Comparison of ENCODE assay signal across 7 mouse cellular contexts in genomic region chr11:20544376-20544775, GRCm38 (mm10). TPM values are rescaled to one million over a fixed set of nuclear protein-coding genes. Genes with fewer than 3 reads are reported as not detected.
DNase-seq lines count a peak whose midpoint lies in the region; ATAC-seq and TF ChIP-seq lines count a peak whose summit lies in the region.

No protein-coding gene starts in this region.

- no peak for ATAC-seq in lung, embryonic 14.5 days (ENCODE audit: insufficient read depth)
- no peak for ATAC-seq in forebrain, embryonic 12.5 days (ENCODE audit: low FRiP score)
- no peak for ATAC-seq in limb, embryonic 14.5 days (ENCODE audit: low FRiP score, low read depth)
- no peak for ATAC-seq in stomach, embryonic 15.5 days (ENCODE audit: insufficient read depth, low FRiP score, low read depth)

- peak overlapping the region; percentile 83 for H3K4me3 ChIP-seq in lung, embryonic 14.5 days (ENCODE audit: low read depth, low read length)
- peak overlapping the region; percentile 84 for H3K4me3 ChIP-seq in forebrain, embryonic 12.5 days (replicated peaks)
- peak overlapping the region; percentile 88 for H3K4me3 ChIP-seq in limb, embryonic 14.5 days (replicated peaks; ENCODE audit: low read length)
- peak overlapping the region; percentile 68 for H3K4me3 ChIP-seq in stomach, embryonic 15.5 days (replicated peaks)

- H3K27ac ChIP-seq in lung, embryonic 14.5 days (ENCODE audit: low read depth): no peak overlapping the region
- H3K27ac ChIP-seq in forebrain, embryonic 12.5 days: no peak overlapping the region
- H3K27ac ChIP-seq in limb, embryonic 14.5 days (replicated peaks; ENCODE audit: low read depth, low read length): no peak overlapping the region
- no peak overlapping the region for H3K27ac ChIP-seq in stomach, embryonic 15.5 days

- no peak for TF ChIP-seq CTCF in lung, embryonic 14.5 days (IDR thresholded peaks at IDR 0.05; ENCODE audit: low read depth)

- no peak overlapping the region for H3K9ac ChIP-seq in lung, embryonic 14.5 days
- H3K9ac ChIP-seq in forebrain, embryonic 12.5 days: no peak overlapping the region
- H3K9ac ChIP-seq in limb, embryonic 14.5 days (ENCODE audit: low read depth, low read length, severe bottlenecking): no peak overlapping the region
- no peak overlapping the region for H3K9ac ChIP-seq in stomach, embryonic 15.5 days

- no peaks in the 10 kb centered on the region; the same call in 1 of the 2 replicates for H3K36me3 ChIP-seq in lung, embryonic 14.5 days (ENCODE audit: insufficient read depth)
- no peaks in the 10 kb centered on the region for H3K36me3 ChIP-seq in forebrain, embryonic 12.5 days (replicated peaks)
- no peaks in the 10 kb centered on the region for H3K36me3 ChIP-seq in limb, embryonic 14.5 days (ENCODE audit: control insufficient read depth, insufficient read depth, low read length)
- H3K36me3 ChIP-seq in stomach, embryonic 15.5 days: no peaks in the 10 kb centered on the region

- no peak for DNase-seq in lung, embryonic 14.5 days
- DNase-seq in lung, postnatal 4 days: no peak
- no peak for DNase-seq in limb, embryonic 14.5 days (ENCODE audit: low spot score)
- no peak for DNase-seq in frontal cortex, postnatal 36 days (ENCODE audit: low spot score in 2 of 2)
- no peak for DNase-seq in embryo, embryonic 10 days (ENCODE audit: low spot score)

- H3K4me1 ChIP-seq in lung, embryonic 14.5 days (ENCODE audit: insufficient read depth): 0 out of 2 replicates have a peak, but pooled peaks cover 2% of the 10 kb centered on the region
- H3K4me1 ChIP-seq in forebrain, embryonic 12.5 days: peaks cover 15% of the 10 kb centered on the region
- H3K4me1 ChIP-seq in limb, embryonic 14.5 days (ENCODE audit: control insufficient read depth, insufficient read depth, low read length): peaks cover 8% of the 10 kb centered on the region; the same call in 1 of the 2 replicates
- H3K4me1 ChIP-seq in stomach, embryonic 15.5 days: no peaks in the 10 kb centered on the region

- WGBS in lung, embryonic 14.5 days: 46% methylated on average over 8 of the region's 8 CpGs
- 46% methylated on average over 8 of the region's 8 CpGs for WGBS in forebrain, embryonic 12.5 days
- 44% methylated on average over 8 of the region's 8 CpGs for WGBS in limb, embryonic 14.5 days
- 58% methylated on average over 8 of the region's 8 CpGs for WGBS in stomach, embryonic 15.5 days

- H3K27me3 ChIP-seq in lung, embryonic 14.5 days (ENCODE audit: insufficient read depth, low read length): no peaks in the 10 kb centered on the region
- peaks cover 11% of the 10 kb centered on the region; the same call in 1 of the 2 replicates for H3K27me3 ChIP-seq in forebrain, embryonic 12.5 days
- H3K27me3 ChIP-seq in limb, embryonic 14.5 days (ENCODE audit: control insufficient read depth, insufficient read depth, low read length): no peaks in the 10 kb centered on the region
- H3K27me3 ChIP-seq in stomach, embryonic 15.5 days (replicated peaks): no peaks in the 10 kb centered on the region

- no peaks in the 10 kb centered on the region for H3K9me3 ChIP-seq in lung, embryonic 14.5 days (ENCODE audit: low read depth, low read length)
- H3K9me3 ChIP-seq in forebrain, embryonic 12.5 days: no peaks in the 10 kb centered on the region
- no peaks in the 10 kb centered on the region for H3K9me3 ChIP-seq in limb, embryonic 14.5 days (ENCODE audit: control insufficient read depth, low read length)
- H3K9me3 ChIP-seq in stomach, embryonic 15.5 days: no peaks in the 10 kb centered on the region

- peak overlapping the region; percentile 73 for H3K4me2 ChIP-seq in lung, embryonic 14.5 days
- peak overlapping the region; percentile 67 for H3K4me2 ChIP-seq in forebrain, embryonic 12.5 days
- H3K4me2 ChIP-seq in limb, embryonic 14.5 days (replicated peaks; ENCODE audit: low read depth, low read length, severe bottlenecking): peak overlapping the region; percentile 69
- H3K4me2 ChIP-seq in stomach, embryonic 15.5 days: peak overlapping the region; percentile 80

- no peak for TF ChIP-seq POLR2A in limb, embryonic 14.5 days (IDR thresholded peaks at IDR 0.05; ENCODE audit: borderline replicate concordance, extremely low read depth, insufficient read depth, insufficient read length)

RNA-seq across cellular contexts. Expression of gene Sertad2, which starts 1.3 kb away (rescaled TPM):
- 44.0 and 45.8 TPM in 2 replicates for polyA plus RNA-seq in lung, embryonic 14.5 days (2014; fragmentation: Nextera tagmentation; extraction: Ambion mirVana)
- polyA plus RNA-seq in forebrain, embryonic 12.5 days (2016; fragmentation: Nextera tagmentation; extraction: Ambion mirVana): 33.5 and 37.5 TPM in 2 replicates
- 21.1 and 32.2 TPM in 2 replicates for polyA plus RNA-seq in limb, embryonic 14.5 days (2012; rRNA removed)
- 40.1 and 43.1 TPM in 2 replicates for polyA plus RNA-seq in limb, embryonic 14.5 days (2014; fragmentation: Nextera tagmentation; extraction: Ambion mirVana)
- polyA plus RNA-seq in stomach, embryonic 15.5 days (2015; fragmentation: Nextera tagmentation; extraction: Ambion mirVana): 26.5 and 38.8 TPM in 2 replicates
